Mouse (Mus musculus) liver, embryonic 14.5 days (tissue): ENCODE results near the gene Dpp6.

ENCODE experiments used
- CTCF ChIP-seq: IDR thresholded peaks from 2 replicates; pipeline ENCODE4 v1.5.1; 2016; ENCODE audit warnings: antibody characterized with exemption, low read depth, control low read depth
- EP300 ChIP-seq: IDR thresholded peaks from 2 replicates; pipeline ENCODE4 v1.6.1; 2016; ENCODE audit warnings: antibody characterized with exemption, low read depth

DNA sequence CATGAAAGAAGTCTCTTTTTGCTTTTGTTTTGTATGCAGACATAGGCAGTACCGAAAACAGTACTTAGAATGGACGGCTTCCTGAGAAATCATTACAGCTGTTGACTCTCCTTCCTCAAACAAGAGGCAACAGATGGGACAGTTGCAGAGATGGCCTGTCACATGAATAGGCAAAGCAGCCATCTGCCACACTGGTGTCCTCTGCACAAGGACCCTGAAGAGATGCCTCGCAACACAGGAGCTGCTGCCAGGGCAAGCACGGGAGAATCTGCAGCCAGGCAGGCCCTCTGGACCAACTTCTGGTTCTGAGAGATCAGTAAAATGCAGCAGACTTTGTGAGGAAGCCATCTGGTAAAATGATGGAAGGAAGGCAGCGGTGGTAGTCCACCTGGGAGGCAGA lies 950.9 kb downstream of the Dpp6 start:
- TF ChIP-seq CTCF (no peak), EP300 (no peak)
